Mouse (Mus musculus): ENCODE measurements around the gene Nop9.

Nop9 gene

DNA sequence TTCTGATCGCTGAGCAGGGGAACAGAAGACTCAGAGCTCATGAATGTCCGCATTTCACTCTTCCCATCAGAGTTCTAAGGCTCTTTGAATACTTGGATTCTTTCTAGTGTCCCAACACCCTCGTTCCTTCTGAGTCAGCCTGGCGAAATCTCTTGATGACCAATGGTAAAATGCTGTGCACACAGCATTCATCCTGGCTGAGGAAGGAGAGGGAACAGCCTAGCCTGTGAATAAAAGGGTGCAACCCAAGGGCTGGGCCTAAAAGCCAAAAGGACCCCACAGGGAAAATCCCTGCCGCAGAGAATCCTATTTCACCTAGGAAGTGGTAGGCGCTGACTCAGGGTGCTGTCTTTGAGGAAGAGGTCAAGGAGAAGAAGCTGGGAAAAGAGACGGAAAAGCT is 15.4 kb upstream of the Nop9 start:
- DNase-seq: no peak

DNA sequence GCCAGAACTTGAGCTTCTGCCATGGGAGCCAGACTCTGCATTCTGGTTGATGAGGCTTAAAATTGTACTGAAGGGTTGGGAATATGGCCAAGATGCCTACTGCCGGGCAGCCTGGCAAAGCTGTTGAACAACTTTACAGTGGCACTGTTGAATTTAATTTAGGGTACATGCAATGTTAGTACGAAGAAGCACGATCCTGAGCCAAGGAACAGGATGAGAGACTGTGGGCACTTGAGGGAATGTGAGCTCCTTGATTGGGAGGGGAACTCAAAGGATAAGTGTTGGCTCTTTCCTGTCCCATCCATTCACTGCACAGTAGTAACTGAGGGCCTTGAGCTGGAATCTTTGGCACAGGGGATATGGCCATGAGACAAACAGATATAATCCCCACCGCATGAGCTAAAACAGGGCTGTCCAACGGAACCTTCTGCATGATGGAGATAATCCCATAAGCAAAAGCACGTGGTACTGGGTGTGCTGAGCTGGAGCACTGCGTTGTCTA is 14.9 kb upstream of the Nop9 start:
- peak; percentile 18 for DNase-seq

DNA sequence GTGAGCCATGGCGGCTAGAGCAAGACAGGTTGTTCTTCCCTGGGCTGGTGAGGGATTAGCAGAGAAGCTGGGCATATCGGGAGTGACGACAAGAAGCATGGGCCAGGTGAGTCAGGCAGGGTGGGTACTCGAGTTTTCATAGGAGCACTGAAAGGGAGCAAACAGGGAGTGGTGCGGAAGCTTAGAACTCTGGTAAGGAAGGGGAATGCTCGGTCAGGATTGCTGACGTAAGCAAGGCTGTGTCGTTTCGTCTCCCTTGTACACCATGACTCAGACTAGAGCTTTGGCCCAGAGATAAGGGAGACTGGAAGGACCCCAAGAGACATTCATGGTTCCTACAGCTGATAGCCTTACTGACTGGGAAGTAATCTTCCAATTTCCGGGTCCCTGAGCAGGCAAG is 11.6 kb upstream of the Nop9 start:
- no peak for DNase-seq

DNA sequence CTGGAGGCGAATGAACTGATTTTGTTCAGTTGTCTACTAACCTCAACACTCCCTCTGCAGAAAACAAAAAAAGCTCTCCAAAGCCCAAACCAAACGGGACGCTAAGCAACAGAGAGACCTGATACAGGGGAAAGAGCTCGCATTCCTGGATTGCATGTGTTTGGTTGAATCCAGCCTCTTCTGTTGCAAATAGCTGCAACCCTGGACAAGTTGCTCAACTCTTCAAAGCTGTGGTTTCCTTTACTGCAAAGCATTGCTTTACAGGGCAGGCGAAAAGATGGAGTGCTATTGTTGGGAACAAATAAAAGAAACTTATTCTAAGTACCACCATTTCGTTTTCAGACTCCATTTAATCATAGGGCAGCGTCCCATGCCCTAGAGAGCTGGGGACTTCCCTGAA is 10.6 kb upstream of the Nop9 start:
- DNase-seq: no peak

DNA sequence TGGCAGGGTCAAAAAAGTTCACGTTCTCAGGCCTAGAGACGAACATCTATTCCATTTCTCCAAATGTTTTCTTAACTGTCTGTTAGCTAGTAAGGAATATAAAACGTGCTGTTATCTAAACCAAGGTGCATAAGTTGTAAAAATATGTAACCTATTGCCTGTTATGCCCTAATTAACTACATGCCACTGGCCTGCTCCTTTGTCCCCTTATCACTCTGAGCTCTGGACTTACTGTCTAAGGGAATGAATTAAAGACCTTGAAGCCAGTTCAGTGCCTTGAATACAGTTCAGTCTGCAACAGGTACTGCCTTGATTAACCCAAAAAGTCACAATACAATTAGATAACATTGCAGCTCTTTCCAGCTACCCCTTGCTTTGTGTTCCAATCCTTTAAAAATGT is 10.2 kb upstream of the Nop9 start:
- DNase-seq: no peak

DNA sequence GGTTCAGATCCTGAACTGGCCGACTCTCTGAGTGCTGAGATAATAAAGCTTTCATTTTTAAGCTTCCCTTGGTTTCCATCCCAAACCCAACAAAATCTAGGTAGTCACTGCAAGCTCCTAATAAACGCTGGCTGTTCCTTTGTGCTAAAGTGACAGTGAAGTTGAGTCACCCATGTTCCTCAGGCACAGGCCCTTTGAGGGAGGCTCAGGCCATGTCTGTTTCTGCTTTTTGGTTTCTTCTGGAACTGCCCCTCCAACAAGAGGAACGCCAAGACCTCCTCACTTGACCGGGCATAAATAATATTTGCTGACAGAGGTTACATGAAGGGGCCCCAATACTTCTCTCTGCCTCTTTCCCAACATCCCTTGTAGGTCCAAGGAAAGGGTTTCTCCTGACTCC is 9.7 kb upstream of the Nop9 start:
- no peak for DNase-seq

DNA sequence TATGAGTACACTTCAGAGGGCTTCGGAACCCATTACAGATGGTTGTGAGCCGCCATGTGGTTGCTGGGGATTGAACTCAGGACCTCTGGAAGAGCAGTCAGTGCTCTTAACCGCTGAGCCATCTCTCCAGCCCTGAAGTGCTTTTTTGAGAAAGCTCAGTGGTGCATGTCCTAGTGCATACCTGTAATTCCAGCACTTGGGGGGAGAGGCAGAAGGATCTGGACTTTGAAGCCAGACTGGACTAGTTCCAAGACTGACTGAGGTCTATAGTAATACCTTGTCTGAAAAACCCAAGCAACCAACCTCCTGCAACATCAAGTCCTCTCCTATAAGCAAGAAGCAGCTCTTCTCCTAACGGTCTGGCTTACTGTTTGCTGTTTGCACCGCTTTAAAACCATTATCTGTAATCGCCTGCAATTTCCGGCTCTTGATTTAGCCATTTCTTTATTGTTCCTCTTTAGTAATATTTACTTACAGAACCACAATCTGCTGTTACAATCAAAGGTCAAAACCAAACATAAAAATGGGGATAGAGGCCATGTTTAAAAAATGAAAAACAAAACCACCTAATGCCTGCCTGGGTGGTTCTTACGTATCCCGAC is 8.3 kb upstream of the Nop9 start:
- DNase-seq: no peak

DNA sequence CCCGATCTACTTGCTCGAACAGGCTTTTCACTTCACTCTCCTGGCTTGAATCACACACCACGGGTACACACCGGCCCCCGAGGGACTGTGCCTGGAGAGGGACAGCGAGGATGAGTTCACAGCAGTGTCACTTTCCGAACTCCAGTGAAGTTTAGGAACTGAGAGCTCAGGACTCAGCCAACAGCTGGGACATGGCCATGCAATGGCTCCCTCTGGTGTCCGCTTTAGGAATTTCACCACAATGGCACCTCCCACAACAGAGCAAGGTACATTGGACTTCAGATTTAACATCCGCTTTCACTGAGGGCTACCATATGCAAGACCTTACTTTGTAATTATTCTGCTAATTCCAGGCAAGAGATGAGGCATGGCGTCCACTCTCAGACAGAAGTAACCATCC is 1.8 kb upstream of the Nop9 start:
- DNase-seq: peak; percentile 85

DNA sequence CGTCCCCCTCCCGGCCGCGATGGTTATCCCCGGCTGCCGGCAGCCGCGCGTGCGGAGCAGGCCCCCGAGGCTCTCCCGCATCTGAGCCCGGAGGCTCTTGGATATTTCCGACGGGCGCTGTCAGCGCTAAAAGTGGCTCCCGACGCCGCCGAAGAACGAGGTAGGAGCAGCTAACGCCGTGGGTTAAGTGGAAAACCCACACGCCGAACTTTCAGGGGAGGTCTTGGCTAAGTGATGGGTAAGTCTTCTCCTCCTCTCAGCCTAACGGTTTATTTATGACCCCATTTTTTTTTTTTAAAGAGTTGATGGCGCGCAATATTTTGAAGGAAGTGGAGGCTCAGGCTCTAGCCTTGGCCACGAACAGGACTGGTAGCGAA is 356 bp downstream of the Nop9 start:
- no peak for DNase-seq

DNA sequence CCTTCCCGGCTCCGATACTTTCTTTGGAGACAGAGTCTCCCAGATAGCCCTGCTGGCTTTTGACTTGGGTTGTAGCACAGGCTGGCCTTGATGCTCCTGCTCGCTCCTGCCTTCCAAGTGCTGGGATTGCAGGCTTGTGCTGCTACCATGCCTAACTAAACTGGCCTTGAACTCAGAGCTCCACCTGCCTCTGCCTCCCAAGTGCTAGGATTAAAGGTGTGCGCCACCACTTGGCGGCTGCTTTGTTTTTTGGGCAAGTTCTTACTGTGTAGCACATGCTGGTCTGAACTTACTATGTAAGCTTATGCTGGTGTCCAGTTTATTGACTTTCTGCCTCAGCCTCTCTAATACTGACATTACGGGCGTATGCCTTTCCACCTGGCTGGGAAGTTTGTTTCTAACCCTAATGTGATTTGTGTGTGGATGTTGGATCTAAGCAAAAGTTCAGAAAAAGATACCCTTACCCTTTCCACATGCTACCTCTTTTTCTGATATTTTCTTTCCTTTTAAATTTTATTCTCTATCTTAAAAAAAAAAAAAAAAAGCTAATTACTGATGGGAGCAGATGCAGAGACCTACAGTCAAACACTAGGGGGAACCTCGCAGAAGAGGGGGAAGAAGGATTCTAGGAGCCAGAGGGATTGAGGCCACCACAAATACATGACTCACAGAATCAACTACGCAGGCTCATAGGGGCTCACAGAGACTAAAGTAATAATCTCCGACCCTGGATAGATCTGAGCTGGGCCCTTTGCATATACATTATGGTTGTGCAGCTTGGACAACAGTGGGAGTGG is 1.8 kb downstream of the Nop9 start:
- DNase-seq: no peak

DNA sequence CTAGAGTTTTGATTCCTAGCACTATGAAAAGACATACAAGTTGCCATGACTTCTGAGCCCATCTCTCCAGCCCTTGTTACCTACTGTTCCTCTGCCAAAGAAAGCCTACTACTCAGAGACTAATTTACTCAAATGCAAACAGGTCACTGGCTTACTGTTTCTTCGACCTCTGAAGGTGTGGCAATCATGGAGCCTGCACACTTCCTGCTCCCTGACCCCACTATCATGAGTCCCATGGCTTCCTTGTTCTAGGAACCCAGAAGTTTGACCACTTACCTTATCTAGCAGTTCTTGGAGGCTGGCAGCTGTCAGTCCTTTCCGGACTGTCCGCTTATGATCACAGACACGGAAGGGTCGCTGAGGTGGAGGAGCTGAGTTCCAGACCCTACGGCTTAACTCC is 12.1 kb downstream of the Nop9 start:
- DNase-seq: no peak

DNA sequence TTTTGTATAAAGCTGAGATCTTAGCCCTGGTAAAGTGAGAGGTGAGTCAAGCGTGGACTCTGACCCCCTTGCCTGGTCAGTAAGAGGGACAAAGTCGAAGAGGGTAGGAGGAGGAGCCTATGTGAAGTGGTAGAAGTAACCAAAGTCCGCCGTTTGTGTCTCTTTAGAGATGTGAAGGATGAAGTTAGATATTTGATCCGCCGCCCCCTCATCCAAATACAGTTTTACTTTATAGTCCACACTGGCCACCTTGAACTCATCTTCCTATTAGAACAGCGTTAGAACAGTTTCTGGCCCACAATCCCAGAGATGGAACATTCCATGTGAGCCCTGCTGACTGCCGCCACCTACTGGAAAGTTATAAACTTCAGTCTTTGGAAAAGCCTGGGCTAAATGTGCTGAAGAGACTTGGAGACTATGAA is 12.9 kb downstream of the Nop9 start, which contains the start of gene Cideb:
Cideb (minus strand) TSS at position 96 of the 422 bp plus-strand sequence.
- peak; percentile 83 for DNase-seq

DNA sequence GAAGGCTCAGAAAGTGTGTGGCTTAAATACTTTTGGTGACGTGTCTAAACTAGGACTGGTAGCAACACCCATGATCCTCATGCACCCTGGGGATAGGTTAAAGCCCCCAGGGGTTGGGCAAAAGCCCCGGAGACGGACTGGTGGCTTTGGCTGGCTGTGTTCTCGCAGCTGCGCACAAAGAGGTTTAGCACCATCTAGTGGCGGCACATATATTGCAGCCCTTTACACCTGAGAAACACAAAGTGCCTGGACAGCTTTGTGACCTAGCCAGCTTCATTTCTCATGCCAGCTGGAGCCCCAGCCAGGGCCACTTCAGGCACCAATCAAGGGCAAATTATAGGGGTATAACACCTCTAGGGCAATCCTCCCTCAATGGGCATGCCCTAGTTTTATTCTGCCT is 14.7 kb downstream of the Nop9 start:
- peak; percentile 89 for DNase-seq

DNA sequence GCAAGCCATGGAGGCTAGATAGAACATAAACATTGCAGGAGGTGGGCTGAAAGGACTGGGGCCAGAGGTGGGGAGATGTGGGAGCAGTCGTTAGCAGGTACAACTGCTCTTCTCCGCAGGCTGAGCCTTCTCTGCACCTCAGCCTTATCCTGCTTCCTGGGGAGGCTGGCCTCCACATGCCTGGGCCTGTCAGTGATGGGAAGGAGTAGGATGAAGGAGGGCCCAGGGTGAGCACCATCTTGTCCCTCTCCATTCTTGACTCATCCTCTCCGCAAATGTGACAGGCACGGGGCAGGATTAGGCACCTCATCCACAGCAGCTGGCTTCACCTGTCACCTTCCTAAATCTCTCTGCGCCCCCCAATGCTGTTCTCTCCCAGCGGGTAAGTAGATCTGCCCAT is 15.7 kb downstream of the Nop9 start, which contains the start of gene Ltb4r2:
Ltb4r2 (plus strand) TSS at position 266 of the 400 bp plus-strand sequence.
- DNase-seq: no peak

DNA sequence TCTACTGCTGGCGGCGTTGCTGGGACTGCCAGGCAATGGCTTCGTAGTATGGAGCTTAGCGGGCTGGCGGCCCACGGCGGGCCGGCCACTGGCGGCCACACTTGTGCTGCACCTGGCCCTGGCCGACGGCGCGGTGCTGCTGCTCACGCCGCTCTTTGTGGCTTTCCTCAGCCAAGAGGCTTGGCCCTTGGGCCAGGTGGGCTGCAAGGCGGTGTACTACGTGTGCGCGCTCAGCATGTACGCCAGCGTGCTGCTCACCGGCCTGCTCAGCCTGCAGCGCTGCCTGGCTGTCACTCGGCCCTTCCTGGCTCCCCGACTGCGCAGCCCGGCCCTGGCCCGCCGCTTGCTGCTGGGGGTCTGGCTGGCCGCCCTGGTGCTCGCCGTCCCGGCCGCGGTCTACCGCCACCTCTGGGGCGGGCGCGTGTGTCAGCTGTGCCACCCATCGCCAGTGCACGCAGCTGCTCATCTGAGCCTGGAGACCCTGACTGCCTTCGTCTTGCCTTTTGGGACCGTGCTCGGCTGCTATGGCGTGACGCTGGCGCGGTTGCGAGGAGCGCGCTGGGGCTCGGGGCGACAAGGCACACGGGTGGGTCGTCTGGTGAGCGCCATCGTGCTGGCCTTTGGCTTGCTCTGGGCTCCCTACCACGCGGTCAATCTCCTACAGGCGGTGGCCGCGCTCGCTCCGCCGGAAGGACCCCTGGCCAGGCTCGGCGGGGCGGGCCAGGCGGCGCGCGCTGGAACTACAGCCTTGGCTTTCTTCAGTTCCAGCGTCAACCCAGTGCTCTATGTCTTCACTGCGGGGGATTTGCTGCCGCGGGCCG is 16.7 kb downstream of the Nop9 start:
- peak; percentile 74 for DNase-seq

DNA sequence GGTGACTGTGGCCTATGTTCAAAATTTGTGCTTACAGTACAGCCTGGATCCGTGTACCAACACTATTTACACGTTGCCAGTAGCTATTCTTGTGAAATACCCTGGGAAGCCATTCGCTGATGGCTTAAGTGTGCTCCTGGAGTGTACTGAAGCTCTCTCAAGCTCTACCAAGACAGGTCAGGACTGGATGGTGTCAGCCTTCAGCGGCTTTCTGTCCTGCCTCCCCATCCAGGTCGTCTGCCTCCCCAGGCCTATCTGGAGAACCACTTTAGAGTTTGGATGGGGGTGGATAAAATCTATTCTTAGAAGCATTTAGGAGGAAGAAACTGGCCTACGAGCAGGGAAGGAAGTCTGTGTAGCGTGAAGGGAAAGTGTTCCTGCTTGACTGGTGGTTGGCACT is 17.7 kb downstream of the Nop9 start:
- no peak for DNase-seq

DNA sequence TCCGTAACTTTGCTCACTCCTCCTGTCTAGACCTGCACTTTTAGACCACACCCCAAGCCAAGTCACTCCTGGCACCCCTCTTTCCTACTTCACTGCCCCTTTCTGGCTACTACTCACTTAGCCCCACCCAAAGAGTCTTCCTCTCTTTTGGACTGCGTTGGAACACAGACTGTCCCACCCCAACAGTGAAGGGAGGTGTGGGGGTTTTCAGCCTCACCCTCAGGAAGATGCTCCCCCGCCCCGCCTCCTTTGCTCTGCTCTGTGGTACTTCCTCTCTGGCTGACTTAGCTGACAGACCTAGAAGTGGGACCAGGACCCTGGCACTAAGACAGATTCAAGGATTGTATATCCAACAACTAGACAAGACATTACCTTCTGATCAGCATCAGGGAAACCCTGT is 20.2 kb downstream of the Nop9 start, which contains the start of gene Ltb4r1:
Ltb4r1 (plus strand) TSS at position 267 of the 400 bp plus-strand sequence.
- no peak for DNase-seq

DNA sequence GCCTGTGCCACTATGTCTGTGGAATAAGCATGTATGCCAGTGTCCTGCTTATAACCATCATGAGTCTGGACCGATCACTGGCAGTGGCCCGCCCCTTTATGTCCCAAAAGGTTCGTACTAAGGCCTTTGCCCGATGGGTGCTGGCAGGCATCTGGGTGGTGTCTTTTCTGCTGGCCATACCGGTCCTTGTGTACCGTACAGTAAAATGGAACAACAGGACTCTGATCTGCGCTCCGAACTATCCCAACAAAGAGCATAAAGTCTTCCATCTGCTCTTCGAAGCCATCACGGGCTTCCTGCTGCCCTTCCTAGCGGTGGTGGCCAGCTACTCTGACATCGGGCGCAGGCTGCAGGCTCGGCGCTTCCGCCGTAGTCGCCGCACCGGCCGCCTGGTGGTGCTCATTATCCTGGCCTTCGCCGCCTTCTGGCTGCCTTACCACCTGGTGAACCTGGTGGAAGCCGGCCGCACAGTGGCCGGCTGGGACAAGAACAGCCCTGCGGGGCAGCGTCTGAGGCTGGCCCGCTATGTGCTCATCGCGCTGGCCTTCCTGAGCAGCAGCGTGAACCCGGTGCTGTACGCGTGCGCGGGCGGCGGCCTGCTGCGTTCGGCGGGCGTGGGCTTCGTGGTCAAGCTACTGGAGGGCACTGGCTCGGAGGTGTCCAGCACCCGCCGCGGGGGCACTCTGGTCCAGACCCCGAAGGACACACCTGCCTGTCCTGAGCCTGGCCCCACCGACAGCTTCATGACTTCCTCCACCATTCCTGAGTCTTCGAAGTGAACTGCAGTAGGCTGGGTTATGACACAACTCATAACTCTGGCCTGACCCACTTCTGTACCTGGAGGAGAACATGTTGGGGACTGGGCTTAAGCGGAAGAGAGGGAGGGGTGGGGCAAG is 22.3 kb downstream of the Nop9 start:
- peak; percentile 78 for DNase-seq

DNA sequence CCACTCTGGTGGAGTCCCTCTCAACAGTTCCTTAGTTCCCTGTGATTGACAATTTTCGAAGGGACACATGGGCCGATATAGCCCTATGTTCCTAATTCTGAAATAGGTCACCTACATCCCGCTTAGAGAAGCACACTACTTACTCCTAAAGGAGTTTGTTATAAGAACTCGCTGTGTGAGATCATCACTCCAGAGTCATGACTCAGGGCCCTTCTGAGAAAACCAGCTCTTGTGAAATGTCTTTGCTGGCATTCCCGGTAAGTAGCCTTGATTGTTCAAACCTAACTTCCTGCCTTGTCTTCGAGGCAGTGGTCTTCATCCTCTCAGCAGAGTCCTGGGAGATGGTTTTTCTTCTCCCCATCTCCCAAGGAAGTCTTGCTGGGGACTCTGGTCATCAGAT is 23.1 kb downstream of the Nop9 start:
- no peak for DNase-seq

DNA sequence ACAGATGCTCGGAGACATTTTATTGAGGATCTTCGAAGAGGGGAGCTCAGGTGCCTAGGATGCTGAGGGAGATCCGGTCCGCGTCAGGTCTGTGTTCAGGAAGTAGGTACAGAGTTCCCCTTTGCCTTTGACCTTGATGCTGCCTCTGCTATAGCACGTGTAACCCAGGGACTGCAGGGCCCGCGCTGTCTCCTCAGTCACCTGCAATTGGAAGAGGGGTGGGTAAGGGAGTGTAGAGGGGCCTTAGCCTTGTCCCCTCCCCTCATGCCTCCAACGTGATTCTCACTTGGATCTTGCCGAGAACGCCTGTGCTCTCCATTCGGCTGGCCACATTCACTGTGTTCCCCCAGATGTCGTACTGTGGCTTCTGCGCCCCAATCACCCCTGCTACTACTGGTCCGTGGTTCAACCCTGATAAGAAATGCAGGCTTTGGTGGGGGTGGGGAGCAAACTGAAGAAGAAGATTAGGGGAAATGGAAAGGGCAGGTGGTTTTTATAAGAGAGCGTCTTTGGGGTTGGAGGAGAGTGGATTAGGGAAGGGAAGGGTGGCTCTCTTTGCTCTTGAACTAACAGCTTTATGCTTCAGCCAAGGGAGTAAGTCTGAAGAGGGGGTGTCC is 23.7 kb downstream of the Nop9 start:
- DNase-seq: no peak

DNA sequence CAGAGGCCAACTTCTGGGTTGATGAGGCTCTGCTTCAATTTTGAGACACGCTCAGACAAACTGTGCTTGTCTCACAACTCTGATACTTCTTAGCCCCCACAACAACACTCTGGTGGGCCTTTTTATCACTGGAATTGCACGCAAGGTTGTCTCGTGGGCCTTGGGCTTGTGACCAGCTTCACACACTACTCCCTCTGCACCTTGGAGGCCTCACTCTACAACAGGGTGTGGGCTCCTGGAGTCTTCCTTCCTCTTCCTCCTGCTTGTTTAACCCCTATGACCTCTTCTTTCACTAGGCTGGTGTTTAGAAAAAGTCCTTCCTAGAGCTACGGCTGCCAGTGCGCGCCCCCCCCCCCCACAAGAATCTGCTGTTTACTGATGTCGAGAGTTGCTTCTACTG is 31.2 kb downstream of the Nop9 start:
- DNase-seq: no peak

DNA sequence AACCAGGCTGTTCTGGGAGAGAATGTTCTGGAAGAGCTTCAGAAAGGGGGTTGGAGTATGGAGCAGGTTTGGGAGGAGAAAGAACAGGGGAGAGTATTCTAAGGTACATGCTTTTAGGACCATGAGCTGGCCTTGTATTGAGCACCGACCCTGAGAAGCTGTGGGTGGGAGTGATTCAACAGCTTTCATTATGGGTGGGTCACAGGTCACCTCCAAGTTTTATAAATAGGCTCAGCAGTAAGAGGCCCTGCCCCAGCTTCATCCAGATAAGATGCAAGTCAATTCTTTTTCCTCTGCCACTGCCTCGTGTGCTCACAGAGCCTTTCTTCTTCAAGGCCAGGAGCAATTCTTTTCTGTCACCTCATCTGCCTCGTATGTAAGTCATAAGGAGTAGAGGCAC is 31.7 kb downstream of the Nop9 start:
- no peak for DNase-seq
